Mouse (Mus musculus) liver, postnatal 0 days (tissue): Measurements from ENCODE around the gene Atp2b1.

Experiments
- CTCF ChIP-seq: sonication (generic); IDR thresholded peaks from 2 replicates; pipeline ENCODE4 v1.5.1; 2016; ENCODE audit warnings: antibody characterized with exemption, low read depth
- EP300 ChIP-seq: IDR thresholded peaks from 2 replicates; pipeline ENCODE4 v1.6.1; 2016; ENCODE audit warnings: antibody characterized with exemption, low read depth, mild to moderate bottlenecking

GRCm38 (mm10) chr10:99060588-99060987 lies 146.4 kb downstream of the Atp2b1 start:
- TF ChIP-seq CTCF (no peak), EP300 (no peak)
